Mouse (Mus musculus): Measurements from ENCODE around the gene Eepd1.

DNA sequence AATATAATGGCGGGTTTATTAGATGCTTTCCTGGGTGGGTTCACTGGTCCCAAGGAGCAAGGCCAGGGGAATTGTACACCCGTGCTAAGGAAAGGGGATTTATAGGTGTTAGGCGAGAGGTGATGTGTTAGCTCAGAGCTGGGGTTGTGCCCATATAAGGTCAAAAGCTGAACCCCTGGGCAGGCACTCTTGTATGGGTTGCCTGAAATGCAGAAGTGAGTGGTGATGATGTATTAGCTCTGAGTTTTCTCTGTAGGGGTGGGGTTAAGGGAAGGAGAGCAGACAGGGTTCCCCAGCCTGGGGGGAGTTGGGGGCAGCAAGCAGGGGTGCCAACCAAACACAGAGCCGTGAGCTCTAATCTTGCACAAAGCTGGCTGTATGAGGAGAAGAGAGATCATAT lies 60.0 kb downstream of the Eepd1 start:
- TF ChIP-seq CTCF (IDR thresholded peaks at IDR 0.05; ENCODE audit: extremely low read depth, insufficient read depth, insufficient read length, insufficient replicate concordance): no peak
- no peak for TF ChIP-seq POLR2A (IDR thresholded peaks at IDR 0.05; ENCODE audit: low read depth, low read length)

Measured in spleen, adult 2 months (tissue).